Mouse (Mus musculus) layer of hippocampus, adult 2 months (tissue): ENCODE measurements around the gene Ccdc30. TPM values are rescaled to one million over a fixed set of nuclear protein-coding genes. Genes with fewer than 3 reads are reported as not detected.

ENCODE experiments used
- DNase-seq, 2 experiments: peaks; one replicate each; pipeline ENCODE4 v3.0.0; 2022; ENCODE audit warnings: low spot score in 2 of 2
- H3K27ac ChIP-seq: fragments of 200-600 bp; 2 replicates; pipeline ENCODE4 v1.8.1; 2022
- H3K4me3 ChIP-seq: fragments of 200-600 bp; 2 replicates; pipeline ENCODE4 v1.8.1; 2022; ENCODE audit warnings: mild to moderate bottlenecking
- CTCF ChIP-seq: fragments of 200-600 bp; conservative IDR thresholded peaks from 2 replicates; pipeline ENCODE4 v1.8.1; 2022; ENCODE audit warnings: antibody characterized with exemption, mild to moderate bottlenecking, moderate library complexity
- total RNA-seq, 2 experiments: library from RNA; stranded (reverse); gene quantifications; 2 replicates each; pipeline ENCODE4 v1.2.3; 2021

The Ccdc30 gene
- total RNA-seq, 2 experiments from 2014 or later = 24.8 to 25.8 TPM

DNA sequence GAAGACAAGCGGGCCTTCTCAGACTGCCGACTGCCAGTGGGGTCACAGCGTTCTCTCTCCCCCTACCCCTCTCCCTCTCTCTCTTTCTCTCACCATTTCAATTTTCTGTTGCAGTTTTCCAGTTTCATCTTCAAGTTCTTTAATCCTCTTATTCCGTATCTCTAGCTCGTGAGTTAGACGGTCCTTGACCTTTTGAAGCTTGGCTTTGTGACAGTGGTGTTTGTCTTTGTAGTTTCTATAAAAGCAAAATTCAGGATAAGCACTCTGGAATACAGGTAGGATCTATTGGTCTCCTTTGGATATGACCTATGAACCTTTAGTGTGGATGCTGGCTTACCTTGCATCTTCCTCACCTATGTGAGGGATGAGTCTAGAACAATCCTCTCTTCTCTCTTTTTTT is 81.8 kb downstream of the Ccdc30 start:
- Histone ChIP-seq H3K27ac (no peak overlapping the region), H3K4me3 (no peak overlapping the region)
- no peak for DNase-seq
- no peak for TF ChIP-seq CTCF

DNA sequence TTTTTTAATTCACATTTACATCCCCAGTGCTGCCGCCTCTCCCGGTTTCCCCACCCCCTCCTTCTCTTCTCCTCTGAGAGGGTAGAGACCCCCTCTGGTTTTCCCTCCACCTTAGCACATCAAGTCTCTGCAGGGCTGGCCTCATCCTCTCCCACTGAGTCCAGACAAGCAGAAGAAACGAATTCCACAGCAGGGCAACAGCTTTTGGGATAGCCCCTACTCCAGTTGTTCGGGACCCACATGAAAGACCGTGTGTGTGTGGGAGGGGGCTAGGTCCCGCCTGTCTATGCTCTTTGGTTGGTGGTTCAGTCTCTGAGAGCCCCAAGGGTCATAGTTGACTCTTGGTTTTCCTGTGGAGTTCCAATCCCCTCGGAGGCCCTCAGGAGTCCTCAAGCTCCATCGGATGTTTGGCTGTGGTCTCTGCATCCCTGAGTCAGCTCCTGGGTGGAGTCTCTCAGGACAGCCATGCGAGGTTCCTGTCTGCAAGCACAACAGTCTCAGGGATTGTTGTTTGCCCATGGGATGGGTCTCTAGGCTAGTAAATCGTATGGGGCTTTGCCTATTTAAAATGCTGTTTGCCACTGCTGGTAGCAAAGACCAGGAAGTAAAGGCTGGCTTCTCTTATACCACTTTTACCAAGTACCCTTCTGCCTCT is 94.3 kb downstream of the Ccdc30 start:
- TF ChIP-seq CTCF = no peak
- Histone ChIP-seq H3K4me3 (peak overlapping the region; percentile 70), H3K27ac (peak overlapping the region; percentile 96)
- DNase-seq = no peak

DNA sequence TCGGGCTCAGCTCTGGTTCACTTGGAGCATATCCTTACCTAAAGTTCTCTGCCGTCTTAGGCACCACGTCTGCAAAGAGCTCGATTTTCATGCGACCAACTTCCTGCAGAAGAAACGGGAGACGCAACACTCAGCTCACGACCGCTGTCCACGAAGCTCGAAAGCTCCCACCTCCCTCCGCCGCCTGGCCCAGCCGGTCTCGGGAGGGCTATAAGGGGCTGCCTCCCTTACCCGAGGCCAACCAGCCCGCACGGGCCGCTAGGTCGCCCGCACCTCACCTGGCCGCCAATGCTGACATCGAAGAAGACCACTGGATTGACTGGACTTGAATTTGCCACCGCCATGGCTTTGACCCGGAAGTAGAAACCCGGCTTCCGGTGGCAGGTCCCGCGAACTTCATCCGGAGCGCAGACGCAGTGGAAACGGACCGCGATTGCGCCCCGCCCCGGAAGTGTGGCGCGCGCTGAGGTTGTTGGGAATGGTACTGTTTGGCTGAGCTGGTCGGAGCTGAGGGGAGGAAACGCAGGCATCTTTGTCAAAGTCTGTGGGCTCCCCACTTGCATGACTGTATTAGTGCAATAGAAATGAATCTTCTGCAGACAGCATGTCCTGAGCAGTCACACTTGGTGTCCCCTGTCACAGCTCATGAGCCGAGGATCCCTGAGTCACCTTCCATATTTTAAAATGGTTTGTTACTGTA is 95.0 kb downstream of the Ccdc30 start, which contains the start of gene Ppih:
TSS of gene Ppih (minus strand) at position 416 of the 700 bp plus-strand sequence.
- no peak; the same call in 1 of the 2 replicates for TF ChIP-seq CTCF
- Histone ChIP-seq H3K27ac (peak within 1 kb of the TSS; percentile 96), H3K4me3 (peak within 1 kb of the TSS; percentile 70)
- peak; percentile 95 to 97 for DNase-seq

DNA sequence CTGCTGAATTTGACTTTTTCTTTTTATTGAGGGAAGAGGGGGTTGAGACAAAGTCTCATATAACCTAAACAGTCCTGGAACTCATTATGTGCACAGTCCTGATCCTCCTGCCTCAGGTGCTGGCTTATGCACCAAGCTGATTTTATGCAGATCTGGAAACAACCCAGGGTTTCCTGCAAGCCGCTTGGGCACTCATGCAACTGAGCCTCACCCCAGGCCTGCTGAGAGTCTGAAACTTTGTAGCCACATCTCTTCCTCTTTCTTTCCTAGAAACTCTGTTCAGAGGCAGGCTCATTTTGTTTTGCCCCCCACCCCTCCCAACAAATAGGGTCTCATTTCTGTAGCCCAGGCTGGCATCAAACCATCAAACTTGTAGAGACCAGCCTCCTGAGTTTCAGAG is 101.6 kb downstream of the Ccdc30 start:
- no peak for DNase-seq
- no peak for TF ChIP-seq CTCF
- Histone ChIP-seq H3K27ac (no peak overlapping the region), H3K4me3 (no peak overlapping the region)

DNA sequence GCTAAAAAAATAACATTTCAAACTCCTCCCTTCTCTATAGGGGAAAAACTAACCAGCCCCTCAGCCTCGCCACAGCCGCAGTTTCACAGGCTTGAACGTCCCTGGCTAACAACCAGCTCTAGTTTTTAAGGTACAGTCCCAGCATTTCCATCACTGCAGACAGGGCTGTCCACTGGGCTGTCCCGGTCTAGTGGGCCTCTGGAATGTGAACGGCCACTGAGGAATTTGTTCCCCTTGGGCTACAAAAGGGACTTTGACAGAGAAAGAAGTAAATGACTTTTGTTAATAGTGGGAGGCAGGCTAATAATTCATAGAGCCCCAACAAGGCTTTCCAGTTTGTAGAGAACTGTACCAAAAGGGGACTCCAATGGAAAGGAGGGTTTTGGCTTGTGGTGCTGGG is 109.9 kb downstream of the Ccdc30 start:
- no peak for DNase-seq
- Histone ChIP-seq H3K4me3 (no peak overlapping the region), H3K27ac (no peak overlapping the region)
- no peak for TF ChIP-seq CTCF

DNA sequence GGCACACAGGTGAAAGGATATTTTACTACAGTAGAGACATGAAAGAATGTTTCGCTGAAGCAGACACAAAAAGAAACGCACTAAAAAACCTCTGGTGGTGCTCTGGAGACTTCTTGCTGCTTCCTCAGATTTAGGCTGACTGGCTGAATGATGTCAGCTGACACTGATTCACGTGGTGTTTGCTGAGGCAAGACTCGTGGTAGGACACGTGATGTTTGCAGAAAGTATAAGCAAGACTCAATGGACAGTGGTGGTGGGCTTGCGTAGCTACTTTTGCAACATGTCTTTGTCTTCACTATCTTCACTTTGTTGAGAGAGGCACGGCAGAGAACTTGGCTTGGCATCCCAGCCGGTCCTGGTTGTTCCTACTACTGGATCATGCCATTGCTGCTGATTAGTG is 112.0 kb downstream of the Ccdc30 start:
- DNase-seq = no peak
- Histone ChIP-seq H3K27ac (no peak overlapping the region), H3K4me3 (no peak overlapping the region)
- no peak for TF ChIP-seq CTCF

DNA sequence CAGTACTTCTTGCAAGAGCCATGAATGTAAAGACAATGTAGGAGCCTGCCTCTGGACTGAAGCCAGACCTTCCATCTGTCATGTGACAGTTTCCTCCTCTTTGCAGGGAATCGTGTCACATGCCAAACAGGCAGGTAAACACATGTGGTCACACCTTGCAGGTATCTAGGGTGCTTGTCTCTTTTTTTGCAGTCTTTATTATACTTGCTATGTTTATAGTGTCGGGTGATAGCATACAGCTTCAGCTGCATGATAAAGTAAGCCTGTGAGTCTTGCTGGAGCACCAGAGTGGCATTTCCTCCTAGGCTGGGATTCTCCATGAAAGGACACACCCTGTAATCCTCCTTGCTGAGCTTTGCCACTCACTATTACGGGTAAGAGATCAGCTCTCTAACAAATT is 113.5 kb downstream of the Ccdc30 start:
- Histone ChIP-seq H3K27ac (no peak overlapping the region), H3K4me3 (no peak overlapping the region)
- DNase-seq = no peak
- TF ChIP-seq CTCF = no peak

DNA sequence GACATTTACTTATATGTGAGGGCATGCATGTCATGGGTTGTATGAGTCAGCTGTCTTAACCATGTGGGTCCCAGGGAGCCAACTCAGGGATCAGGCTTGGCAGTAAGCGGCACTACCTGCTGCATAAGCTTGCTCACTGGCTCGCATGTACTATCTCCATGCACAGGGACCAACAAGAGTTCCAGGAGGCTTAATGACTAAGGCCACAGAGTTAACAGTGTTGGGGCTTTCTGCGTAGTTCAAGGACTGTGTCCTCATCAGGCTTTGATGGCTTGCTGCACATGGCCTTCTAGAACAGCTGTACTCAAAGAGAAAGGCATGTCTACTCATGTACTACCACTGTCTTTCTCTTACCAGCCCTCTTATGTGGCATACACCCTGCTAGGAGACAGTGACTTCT is 114.6 kb downstream of the Ccdc30 start:
- Histone ChIP-seq H3K4me3 (no peak overlapping the region), H3K27ac (no peak overlapping the region)
- TF ChIP-seq CTCF = no peak
- no peak for DNase-seq

DNA sequence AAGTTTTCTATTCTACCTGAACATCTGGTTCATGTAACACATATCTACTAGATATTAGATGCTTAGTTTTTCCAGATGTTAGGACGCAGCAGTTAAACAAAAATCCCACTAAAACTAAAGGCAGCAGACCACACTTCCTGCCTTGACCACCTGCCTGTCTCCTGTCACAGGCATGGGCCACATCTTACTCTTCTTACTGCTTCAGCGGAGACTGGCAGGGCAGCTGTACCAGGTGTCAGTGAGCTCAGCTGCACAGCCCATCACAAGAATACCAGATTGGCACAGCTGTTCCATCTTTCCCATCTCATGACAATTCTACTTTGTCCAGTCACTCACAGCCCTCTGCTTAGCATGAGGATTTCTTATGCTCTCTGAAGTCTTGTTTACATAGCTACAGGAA is 118.0 kb downstream of the Ccdc30 start:
- no peak for DNase-seq
- no peak for TF ChIP-seq CTCF
- Histone ChIP-seq H3K4me3 (no peak overlapping the region), H3K27ac (no peak overlapping the region)

DNA sequence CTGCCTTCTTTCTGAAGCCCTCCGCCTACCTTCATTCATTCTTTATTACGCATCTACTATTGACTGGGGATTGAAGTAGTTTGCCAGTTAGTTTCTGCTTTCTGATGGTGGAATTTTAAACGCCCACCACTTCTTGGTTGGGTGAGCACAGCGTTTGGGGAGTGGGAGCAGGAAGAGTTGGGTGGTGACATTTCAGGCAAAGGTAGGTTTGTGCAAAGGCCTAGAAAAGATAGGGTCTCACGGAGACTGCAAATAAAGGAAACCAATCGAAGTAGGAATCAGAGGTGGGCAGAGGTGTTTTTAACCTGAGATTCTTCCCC is 120.2 kb downstream of the Ccdc30 start:
- no peak for TF ChIP-seq CTCF
- peak overlapping the region; percentile 98 for H3K27ac ChIP-seq
- DNase-seq = no peak
- H3K4me3 ChIP-seq = peak overlapping the region; percentile 72

DNA sequence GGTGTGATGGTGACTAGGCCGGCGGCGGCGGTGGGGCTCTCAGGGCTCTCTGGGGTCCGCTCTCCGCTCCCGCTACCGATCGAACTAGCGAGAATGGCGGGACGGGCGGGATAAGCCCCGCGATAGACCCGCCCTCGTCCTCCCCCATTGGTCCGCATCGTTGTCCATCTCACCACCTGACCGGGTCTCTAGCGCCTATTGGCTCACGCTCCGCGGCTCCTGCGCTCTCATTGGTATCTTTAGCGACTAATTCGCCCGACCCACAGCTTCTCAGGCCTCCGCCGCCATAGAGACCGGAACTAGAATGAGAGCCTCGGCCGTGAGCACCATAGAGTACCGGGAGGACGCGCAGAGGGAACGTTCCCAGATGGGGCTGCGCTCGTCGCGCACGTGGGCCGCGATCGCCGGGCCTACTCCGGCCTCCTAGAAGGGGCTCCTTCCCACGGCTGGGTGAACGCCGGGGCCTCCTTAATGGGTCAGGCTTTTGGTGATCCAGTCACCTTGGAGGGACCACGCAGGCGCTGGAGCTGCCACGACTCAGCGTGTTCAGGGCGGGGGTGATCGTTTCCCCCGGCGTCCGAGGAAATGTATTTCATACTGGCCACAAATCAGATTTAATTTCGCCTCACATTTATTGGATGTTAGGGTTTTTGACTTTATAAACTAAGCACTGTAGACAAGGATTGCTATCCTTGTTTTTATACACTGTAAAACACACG is 120.7 kb downstream of the Ccdc30 start, which contains the start of gene Ybx1:
TSS of gene Ybx1 (minus strand) at position 190 of the 719 bp plus-strand sequence.
- peak within 1 kb of the TSS; percentile 72 for H3K4me3 ChIP-seq
- DNase-seq = peak; percentile 100
- peak within 1 kb of the TSS; percentile 98 for H3K27ac ChIP-seq
- no peak for TF ChIP-seq CTCF

DNA sequence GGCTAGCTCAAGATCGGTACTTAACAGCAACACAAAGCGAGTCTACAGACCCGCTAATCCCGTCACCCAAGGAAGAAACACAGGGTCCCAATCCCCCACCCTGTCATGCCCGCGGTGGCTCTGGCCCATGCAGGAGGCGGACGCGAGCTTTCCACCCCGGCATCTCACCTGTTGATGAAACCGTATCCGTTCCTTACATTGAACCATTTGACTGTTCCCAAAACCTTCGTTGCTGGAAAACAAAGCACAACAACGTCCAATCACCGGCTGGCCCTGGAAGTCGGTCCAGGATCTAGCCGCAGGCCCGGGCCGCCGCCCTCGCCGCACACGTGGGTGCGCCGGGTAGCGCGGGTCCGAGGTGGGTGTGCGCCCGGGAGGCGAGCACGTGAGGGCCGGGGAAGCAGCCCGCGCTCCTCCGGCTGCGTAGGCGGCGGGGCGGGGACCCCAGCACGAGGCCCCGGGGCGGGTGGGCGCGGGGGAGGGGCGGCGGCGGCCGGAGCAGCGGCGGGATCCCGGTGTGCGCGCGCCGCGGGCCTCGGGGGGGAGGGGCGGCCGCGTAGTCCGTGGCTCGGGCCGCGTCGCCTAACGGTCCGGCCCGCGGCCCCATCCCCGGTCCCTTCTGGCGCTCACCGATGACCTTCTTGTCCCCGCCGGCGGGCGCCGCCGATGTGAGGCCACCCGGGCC is 121.6 kb downstream of the Ccdc30 start:
- TF ChIP-seq CTCF = no peak
- Histone ChIP-seq H3K4me3 (peak overlapping the region; percentile 72), H3K27ac (peak overlapping the region; percentile 85)
- peak in 1 of 2 experiments; percentile 16 for DNase-seq

DNA sequence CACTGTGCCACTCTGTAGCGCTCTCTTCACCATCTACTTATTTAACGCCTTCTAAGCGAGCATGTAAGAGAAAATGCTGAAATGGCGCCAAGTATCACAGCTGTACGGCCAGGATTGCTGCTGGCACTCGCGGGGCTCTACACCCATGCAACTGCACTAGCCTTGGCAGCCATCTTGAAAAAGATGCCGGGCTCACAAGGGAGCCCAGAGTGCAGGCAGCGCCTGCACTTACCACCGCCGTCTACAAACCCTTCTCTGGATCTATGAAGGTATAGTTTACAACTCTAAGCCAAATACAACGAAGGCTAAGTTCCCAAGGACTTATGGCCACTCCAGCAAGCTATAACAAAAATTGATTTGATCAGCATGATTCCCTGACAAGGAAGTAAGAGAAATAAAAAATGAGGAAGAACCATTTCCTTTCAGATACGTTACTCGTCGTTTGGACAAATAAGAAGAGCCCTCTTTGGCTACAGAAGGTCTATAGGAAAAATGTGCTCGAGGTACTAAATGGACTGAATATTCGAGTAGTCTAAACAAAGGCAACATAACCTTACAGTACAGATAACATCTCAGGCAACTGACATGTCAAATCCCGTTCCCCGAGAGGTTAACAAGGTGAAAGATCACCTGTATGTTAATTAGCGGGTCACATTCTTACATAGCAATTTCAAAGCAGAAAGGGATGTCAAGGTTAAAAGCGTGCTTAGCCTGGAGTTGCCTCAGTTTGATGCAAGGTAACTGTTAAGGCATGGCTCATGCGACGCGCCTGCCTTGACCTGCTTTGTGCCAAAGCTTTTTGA is 122.3 kb downstream of the Ccdc30 start:
- TF ChIP-seq CTCF = no peak
- Histone ChIP-seq H3K27ac (peak overlapping the region; percentile 76), H3K4me3 (peak overlapping the region; percentile 72)
- DNase-seq = peak; percentile 26 to 40
